Mouse (Mus musculus): Measurements from ENCODE around the gene Btbd18. TPM values are rescaled to one million over a fixed set of nuclear protein-coding genes. Genes with fewer than 3 reads are reported as not detected.
A peak's percentile ranks its signal among the peaks of the same experiment; 100 is the strongest.

The Btbd18 gene
- 0.07 TPM in 1 of 2 replicates, not detected in the other for polyA plus RNA-seq (2015; fragmentation: Nextera tagmentation; extraction: Ambion mirVana)

DNA sequence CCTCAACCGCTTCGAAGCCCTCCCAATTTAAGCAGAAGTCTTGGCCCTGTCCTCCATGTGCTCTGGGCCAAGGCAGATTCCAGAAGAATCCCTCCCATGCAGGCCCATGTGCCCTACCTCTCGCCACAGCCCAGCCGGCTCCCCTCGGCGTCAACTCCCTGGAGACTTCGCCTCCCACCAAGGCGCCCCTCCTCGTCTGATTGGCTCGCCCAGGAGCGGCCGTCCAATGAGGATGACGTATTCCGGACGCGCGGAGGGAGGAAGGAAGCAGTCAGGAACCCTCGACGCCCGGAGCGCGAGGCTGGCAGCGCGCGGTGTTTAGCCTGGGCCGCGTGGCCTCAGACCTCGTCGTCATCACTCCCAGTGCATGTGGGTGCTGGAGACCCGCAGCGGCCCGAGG, at the start of gene Btbd18:
Gene Btbd18 (plus strand): TSS at position 274 of the 400 bp plus-strand sequence.
- WGBS, result 96% methylated on average over 30 of the region's 32 CpGs
- no peak within 1 kb of the TSS for H3K4me3 ChIP-seq (ENCODE audit: low read depth, low read length)
- H3K36me3 ChIP-seq (ENCODE audit: control insufficient read depth, insufficient read depth), result no peaks in the 10 kb centered on the region
- H3K9ac ChIP-seq (ENCODE audit: low read depth, low read length), result no peak within 1 kb of the TSS
- no peak for ATAC-seq
- no peaks in the 10 kb centered on the region for H3K9me3 ChIP-seq (ENCODE audit: control insufficient read depth)
- no peaks in the 10 kb centered on the region for H3K4me1 ChIP-seq (replicated peaks; ENCODE audit: control insufficient read depth, insufficient read depth, low read length)
- H3K4me2 ChIP-seq (replicated peaks; ENCODE audit: low read depth), result no peak within 1 kb of the TSS
- no peaks in the 10 kb centered on the region for H3K27me3 ChIP-seq (replicated peaks; ENCODE audit: control insufficient read depth, insufficient read depth, low read length)
- H3K27ac ChIP-seq (ENCODE audit: low read depth, low read length), result no peak within 1 kb of the TSS
- no peak for TF ChIP-seq CTCF (IDR thresholded peaks at IDR 0.05; ENCODE audit: low read depth)

DNA sequence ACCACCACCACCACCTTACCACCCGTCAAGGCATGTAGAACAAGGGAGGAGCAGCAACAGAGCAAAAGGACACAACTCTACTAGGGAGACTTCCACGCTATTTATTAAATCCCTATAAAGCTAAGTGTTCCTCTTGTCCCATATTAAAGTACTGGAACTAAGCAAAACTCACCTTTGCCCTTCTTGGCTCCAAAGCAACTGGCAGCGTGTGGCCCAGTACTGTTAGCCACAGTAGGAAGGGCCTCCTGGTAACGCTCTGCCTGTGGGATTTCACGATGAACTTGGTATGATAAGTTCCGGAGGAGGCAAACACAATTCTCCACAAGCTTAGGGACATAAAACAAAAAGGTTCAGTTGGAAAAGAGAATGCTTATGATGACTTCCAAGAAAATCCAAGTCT, 46.1 kb upstream of the Btbd18 start:
- H3K4me1 ChIP-seq (replicated peaks; ENCODE audit: control insufficient read depth, insufficient read depth, low read length), result no peaks in the 10 kb centered on the region
- 87% methylated on average over 6 of the region's 6 CpGs for WGBS
- ATAC-seq, result no peak
- no peaks in the 10 kb centered on the region for H3K27me3 ChIP-seq (replicated peaks; ENCODE audit: control insufficient read depth, insufficient read depth, low read length)
- no peak overlapping the region for H3K4me3 ChIP-seq (ENCODE audit: low read depth, low read length)
- H3K36me3 ChIP-seq (ENCODE audit: control insufficient read depth, insufficient read depth), result peaks cover 90% of the 10 kb centered on the region
- H3K27ac ChIP-seq (ENCODE audit: low read depth, low read length), result no peak overlapping the region
- H3K4me2 ChIP-seq (replicated peaks; ENCODE audit: low read depth), result no peak overlapping the region
- H3K9me3 ChIP-seq (ENCODE audit: control insufficient read depth), result no peaks in the 10 kb centered on the region
- TF ChIP-seq CTCF (IDR thresholded peaks at IDR 0.05; ENCODE audit: low read depth), result no peak
- H3K9ac ChIP-seq (ENCODE audit: low read depth, low read length), result no peak overlapping the region

DNA sequence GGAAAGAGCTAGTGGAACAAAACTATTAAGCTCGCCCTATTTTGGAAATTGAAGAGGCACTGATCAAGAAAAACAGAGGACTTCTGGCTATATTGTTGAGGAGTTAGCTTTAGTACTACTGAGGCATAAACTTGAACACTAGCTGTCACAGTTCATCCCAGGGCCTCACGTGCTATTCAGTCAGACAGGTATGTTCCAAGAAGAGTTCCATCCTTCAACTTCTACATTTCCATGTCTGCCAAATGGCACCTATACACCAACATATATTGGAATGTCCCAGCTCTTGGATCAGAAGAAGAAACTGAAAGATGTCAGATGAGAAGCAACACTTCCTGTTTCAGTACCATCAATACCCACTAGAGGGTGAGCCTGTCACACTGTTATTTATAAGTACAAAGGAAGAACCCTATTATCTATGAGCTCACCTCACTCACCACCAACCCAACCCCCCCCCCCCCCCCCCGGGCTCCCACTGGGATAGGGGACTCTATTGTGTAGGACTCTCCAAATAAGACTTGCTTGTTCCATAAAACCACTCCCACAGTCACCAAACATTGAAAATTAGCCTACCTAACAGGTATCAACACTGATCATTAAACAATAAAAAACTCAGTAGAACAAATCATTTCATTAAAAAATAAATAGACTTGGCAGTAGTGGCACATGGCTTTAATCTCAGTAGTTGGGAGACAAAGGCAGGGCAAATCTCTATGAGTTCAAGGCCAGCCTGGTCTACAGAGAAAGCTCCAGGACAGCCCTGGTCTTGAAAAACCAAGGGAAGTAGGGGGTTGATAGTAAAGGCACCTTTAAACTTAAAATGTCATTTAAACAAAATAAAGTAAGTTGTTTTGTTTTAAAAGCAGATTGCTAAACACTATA, 41.0 kb upstream of the Btbd18 start:
- 57% methylated on average over 3 of the region's 3 CpGs for WGBS
- H3K36me3 ChIP-seq (ENCODE audit: control insufficient read depth, insufficient read depth), result peaks cover 63% of the 10 kb centered on the region

DNA sequence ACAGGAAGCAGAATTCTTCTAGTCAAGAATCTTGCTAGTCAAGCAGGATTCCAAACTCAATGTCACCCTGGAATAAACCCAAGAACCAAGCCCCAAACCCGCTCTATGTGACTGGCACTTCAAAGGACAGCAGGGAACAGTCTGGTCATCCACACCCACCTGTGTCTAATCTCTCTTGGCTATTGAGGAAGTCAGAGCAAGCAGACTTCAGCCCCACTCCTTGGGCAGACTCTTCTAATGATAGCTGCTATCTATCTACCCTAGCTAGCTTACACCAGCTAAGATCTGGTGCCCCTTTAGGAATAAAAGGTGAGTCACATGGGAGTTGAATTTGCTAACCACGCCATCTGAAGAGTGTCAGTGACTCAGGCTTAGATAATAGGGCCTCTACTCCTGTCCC, 40.0 kb upstream of the Btbd18 start:
- Histone ChIP-seq H3K4me3 (ENCODE audit: low read depth, low read length) (no peak overlapping the region), H3K36me3 (ENCODE audit: control insufficient read depth, insufficient read depth) (peaks cover 53% of the 10 kb centered on the region), H3K27me3 (replicated peaks; ENCODE audit: control insufficient read depth, insufficient read depth, low read length) (no peaks in the 10 kb centered on the region), H3K27ac (ENCODE audit: low read depth, low read length) (peak overlapping the region; percentile 73), H3K4me2 (replicated peaks; ENCODE audit: low read depth) (no peak overlapping the region), H3K9ac (ENCODE audit: low read depth, low read length) (no peak overlapping the region), H3K4me1 (replicated peaks; ENCODE audit: control insufficient read depth, insufficient read depth, low read length) (peaks cover 8% of the 10 kb centered on the region; the same call in 1 of the 2 replicates), H3K9me3 (ENCODE audit: control insufficient read depth) (no peaks in the 10 kb centered on the region)
- WGBS, result 37% methylated on average over 2 of the region's 2 CpGs
- TF ChIP-seq CTCF (IDR thresholded peaks at IDR 0.05; ENCODE audit: low read depth), result 0 out of 2 replicates have a peak, but pooled peaks have one; percentile 15
- peak; percentile 98 for ATAC-seq

More for the DNA sequence above, 41.0 kb upstream of the Btbd18 start:
- Histone ChIP-seq H3K9ac (ENCODE audit: low read depth, low read length) (no peak overlapping the region), H3K27me3 (replicated peaks; ENCODE audit: control insufficient read depth, insufficient read depth, low read length) (no peaks in the 10 kb centered on the region), H3K27ac (ENCODE audit: low read depth, low read length) (peak overlapping the region; percentile 73; the same call in 1 of the 2 replicates), H3K4me2 (replicated peaks; ENCODE audit: low read depth) (no peak overlapping the region), H3K4me1 (replicated peaks; ENCODE audit: control insufficient read depth, insufficient read depth, low read length) (peaks cover 4% of the 10 kb centered on the region; the same call in 1 of the 2 replicates), H3K4me3 (ENCODE audit: low read depth, low read length) (no peak overlapping the region), H3K9me3 (ENCODE audit: control insufficient read depth) (no peaks in the 10 kb centered on the region)
- TF ChIP-seq CTCF (IDR thresholded peaks at IDR 0.05; ENCODE audit: low read depth), result peak; percentile 82
- no peak for ATAC-seq

DNA sequence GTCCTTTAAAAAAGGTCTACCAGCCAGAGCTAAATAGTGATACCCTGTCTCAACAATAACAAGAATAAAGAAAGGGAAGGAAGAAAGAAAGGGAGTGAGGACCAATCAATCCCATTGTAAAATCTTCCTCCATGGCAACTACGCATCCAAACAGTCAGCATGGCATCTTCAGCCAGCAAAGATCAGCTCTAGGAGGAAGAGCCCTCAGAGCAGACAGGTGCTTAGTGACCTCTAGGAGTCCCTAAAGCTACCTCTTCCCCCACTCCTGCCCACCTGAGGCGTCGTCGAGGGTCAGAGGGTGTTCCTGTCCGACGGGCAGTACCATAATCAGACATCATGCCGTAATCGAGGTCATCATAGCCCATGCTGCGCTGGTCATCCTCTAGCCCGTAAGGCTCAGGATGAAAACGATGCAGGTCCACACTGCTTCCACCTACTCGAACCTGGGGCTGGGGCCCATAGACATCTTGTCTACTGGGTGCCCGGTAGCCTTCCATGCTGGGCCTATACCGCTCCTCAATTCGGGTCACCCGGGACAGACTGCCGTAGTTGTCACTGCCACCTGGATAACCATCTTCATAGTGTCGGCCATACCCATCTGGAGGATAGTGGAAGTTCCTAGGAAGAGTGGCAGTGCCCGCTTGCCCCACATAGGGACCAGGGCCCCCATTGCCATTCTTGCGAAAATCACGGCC, 39.1 kb upstream of the Btbd18 start:
- no peak for ATAC-seq
- Histone ChIP-seq H3K9ac (ENCODE audit: low read depth, low read length) (no peak overlapping the region), H3K36me3 (ENCODE audit: control insufficient read depth, insufficient read depth) (peaks cover 45% of the 10 kb centered on the region), H3K27ac (ENCODE audit: low read depth, low read length) (peak overlapping the region; percentile 73), H3K27me3 (replicated peaks; ENCODE audit: control insufficient read depth, insufficient read depth, low read length) (no peaks in the 10 kb centered on the region), H3K4me1 (replicated peaks; ENCODE audit: control insufficient read depth, insufficient read depth, low read length) (peaks cover 12% of the 10 kb centered on the region; the same call in 1 of the 2 replicates), H3K4me3 (ENCODE audit: low read depth, low read length) (no peak overlapping the region), H3K4me2 (replicated peaks; ENCODE audit: low read depth) (no peak overlapping the region), H3K9me3 (ENCODE audit: control insufficient read depth) (no peaks in the 10 kb centered on the region)
- TF ChIP-seq CTCF (IDR thresholded peaks at IDR 0.05; ENCODE audit: low read depth), result no peak
- 92% methylated on average over 21 of the region's 21 CpGs for WGBS

DNA sequence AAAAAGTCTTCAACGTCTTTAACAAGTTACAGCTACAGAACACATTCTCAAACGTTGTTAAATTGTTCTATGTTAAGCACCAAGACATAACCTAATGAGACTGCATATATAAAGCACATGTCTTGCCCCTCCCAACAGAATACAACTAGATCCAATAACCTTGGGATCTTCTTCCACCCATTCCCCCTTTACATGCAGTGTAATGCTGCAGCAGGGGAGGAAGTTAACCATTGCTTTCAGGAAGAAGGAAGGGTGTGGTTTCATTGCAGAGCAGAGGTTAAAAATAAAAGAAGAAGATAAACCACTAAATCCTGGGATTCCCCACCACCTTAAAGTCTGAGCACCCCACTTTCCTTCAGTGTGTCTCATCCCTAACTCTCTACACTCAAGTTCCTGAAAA, 36.2 kb upstream of the Btbd18 start:
- no peak for ATAC-seq
- Histone ChIP-seq H3K9me3 (ENCODE audit: control insufficient read depth) (no peaks in the 10 kb centered on the region), H3K4me2 (replicated peaks; ENCODE audit: low read depth) (no peak overlapping the region), H3K4me1 (replicated peaks; ENCODE audit: control insufficient read depth, insufficient read depth, low read length) (peaks cover 14% of the 10 kb centered on the region), H3K4me3 (ENCODE audit: low read depth, low read length) (no peak overlapping the region), H3K27me3 (replicated peaks; ENCODE audit: control insufficient read depth, insufficient read depth, low read length) (no peaks in the 10 kb centered on the region), H3K36me3 (ENCODE audit: control insufficient read depth, insufficient read depth) (peaks cover 20% of the 10 kb centered on the region), H3K9ac (ENCODE audit: low read depth, low read length) (no peak overlapping the region), H3K27ac (ENCODE audit: low read depth, low read length) (peak overlapping the region; percentile 68)
- no peak for TF ChIP-seq CTCF (IDR thresholded peaks at IDR 0.05; ENCODE audit: low read depth)
- 43% methylated on average over 2 of the region's 2 CpGs for WGBS
